In the genomic region with DNA sequence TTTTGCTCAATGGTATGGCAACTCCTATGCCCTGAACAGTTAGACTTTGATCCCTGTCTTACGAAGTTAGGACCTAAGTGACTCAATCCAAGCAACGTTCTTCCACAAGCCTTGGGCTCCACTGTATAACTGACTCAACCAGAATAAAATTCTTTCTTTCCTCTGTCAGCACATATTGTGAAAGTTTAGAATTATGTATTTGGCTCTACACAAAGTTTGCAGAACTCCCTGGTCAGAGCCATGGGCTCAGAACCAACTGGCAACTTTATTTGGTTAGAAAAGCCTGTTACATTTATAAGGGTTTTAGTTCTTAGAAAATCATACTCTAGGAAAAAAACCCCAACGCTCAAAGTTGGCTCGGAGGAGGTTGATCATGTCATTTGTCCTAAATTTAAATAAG, we compare ENCODE assay signal across 11 mouse cellular contexts.
DNase-seq lines count a peak whose midpoint lies in the region; ATAC-seq lines count a peak whose summit lies in the region.
"Had no signal": no experiment of that assay in that cellular context is flagged by ENCODE, and none has a peak within 500 bp of the region (broad histone marks: within the 10 kb centered on the region; RNA-seq: fewer than 3 reads in every experiment).

No protein-coding gene starts in this region.

- ATAC-seq in hindbrain, embryonic 13.5 days (ENCODE audit: low FRiP score) = no peak
- ATAC-seq in megakaryocyte progenitor cell, adult 5-6 weeks (replicated peaks; ENCODE audit: poor library complexity) = no peak

- peak; percentile 25 for DNase-seq in adrenal gland, postnatal 10 days
- DNase-seq in adrenal gland, adult 18-20 months (ENCODE audit: low spot score in 2 of 2) = no peak
- DNase-seq in ovary, adult 18-20 months (ENCODE audit: low spot score) = peak; percentile 1
- DNase-seq in ovary, postnatal 10 days (ENCODE audit: low spot score) = no peak
- peak; percentile 15 for DNase-seq in gastrocnemius, postnatal 10 days
- peak; percentile 40 for DNase-seq in lung, postnatal 14 days

- H3K4me1 ChIP-seq in hindbrain, embryonic 13.5 days (replicated peaks) = no peaks in the 10 kb centered on the region
- H3K4me1 ChIP-seq: midbrain, embryonic 12.5 days; neural tube, embryonic 15.5 days had no signal

- H3K4me3 ChIP-seq in hindbrain, embryonic 13.5 days = no peak overlapping the region
- H3K4me3 ChIP-seq: midbrain, embryonic 12.5 days; neural tube, embryonic 15.5 days had no signal

- H3K27me3 ChIP-seq in hindbrain, embryonic 13.5 days = no peaks in the 10 kb centered on the region
- H3K27me3 ChIP-seq: midbrain, embryonic 12.5 days; neural tube, embryonic 15.5 days had no signal

- no peak overlapping the region for H3K9ac ChIP-seq in hindbrain, embryonic 13.5 days
- H3K9ac ChIP-seq: midbrain, embryonic 12.5 days; neural tube, embryonic 15.5 days had no signal

- peaks cover 3% of the 10 kb centered on the region; the same call in 1 of the 2 replicates for H3K9me3 ChIP-seq in hindbrain, embryonic 13.5 days
- H3K9me3 ChIP-seq: midbrain, embryonic 12.5 days; neural tube, embryonic 15.5 days had no signal

- no peaks in the 10 kb centered on the region for H3K36me3 ChIP-seq in hindbrain, embryonic 13.5 days
- H3K36me3 ChIP-seq: midbrain, embryonic 12.5 days; neural tube, embryonic 15.5 days had no signal

- H3K4me2 ChIP-seq in hindbrain, embryonic 13.5 days = no peak overlapping the region
- H3K4me2 ChIP-seq: liver, embryonic 11.5 days; midbrain, embryonic 12.5 days; neural tube, embryonic 15.5 days had no signal

- H3K27ac ChIP-seq in hindbrain, embryonic 13.5 days = no peak overlapping the region
- H3K27ac ChIP-seq: midbrain, embryonic 12.5 days; neural tube, embryonic 15.5 days had no signal

- 91% methylated on average over 4 of the region's 4 CpGs for WGBS in hindbrain, embryonic 13.5 days

Comparison
In these comparisons a context has a peak if more than half of its experiments do, and no peak if none do; other contexts are left out.
1. DNase-seq: peak in adrenal gland, postnatal 10 days (single experiment), ovary, adult 18-20 months (single experiment), gastrocnemius, postnatal 10 days (single experiment) and lung, postnatal 14 days (single experiment); none in adrenal gland, adult 18-20 months (0 of 2) and ovary, postnatal 10 days (single experiment).